Mouse (Mus musculus) urinary bladder, postnatal 14 days (tissue): ENCODE measurements around the gene Bglap2.
"Not testable (repeated sequence)": the region's sequence is repeated elsewhere in the genome, so short reads cannot be mapped to it uniquely, and the experiment has no call there.

ENCODE experiments used
- DNase-seq: peaks from one replicate; pipeline ENCODE4 v3.0.0; 2021; ENCODE audit warnings: low spot score

The Bglap2 gene

GRCm38 (mm10) chr3:88378599-88378998 is at the start of gene Bglap2:
Bglap2 (minus strand) TSS chr3:88378699.
- not testable (repeated sequence) for DNase-seq

- DNase-seq: no peak
Measured at GRCm38 (mm10) chr3:88427342-88427905, 48.9 kb upstream of the Bglap2 start.

- no peak for DNase-seq
Measured at GRCm38 (mm10) chr3:88425708-88426420, 47.4 kb upstream of the Bglap2 start.

GRCm38 (mm10) chr3:88425330-88425689 is 46.8 kb upstream of the Bglap2 start:
- DNase-seq: no peak

GRCm38 (mm10) chr3:88424605-88425329 is 46.3 kb upstream of the Bglap2 start, which contains the start of gene Slc25a44:
Slc25a44 (minus strand) TSS chr3:88425139.
- DNase-seq: peak; percentile 95

- no peak for DNase-seq
Measured at GRCm38 (mm10) chr3:88422020-88422720, 43.7 kb upstream of the Bglap2 start.

- DNase-seq: no peak
Measured at GRCm38 (mm10) chr3:88420771-88421170, 42.3 kb upstream of the Bglap2 start.

- no peak for DNase-seq
Measured at GRCm38 (mm10) chr3:88418016-88418415, 39.5 kb upstream of the Bglap2 start.

- DNase-seq: no peak
Measured at GRCm38 (mm10) chr3:88415668-88416067, 37.2 kb upstream of the Bglap2 start.

- DNase-seq: no peak
Measured at GRCm38 (mm10) chr3:88412636-88413035, 34.1 kb upstream of the Bglap2 start.

- no peak for DNase-seq
Measured at GRCm38 (mm10) chr3:88411681-88412080, 33.2 kb upstream of the Bglap2 start.

- DNase-seq: peak; percentile 24
Measured at GRCm38 (mm10) chr3:88410645-88411031, 32.1 kb upstream of the Bglap2 start.

GRCm38 (mm10) chr3:88409741-88410644 is 31.5 kb upstream of the Bglap2 start, which contains the start of gene Pmf1:
Pmf1 (minus strand) TSS chr3:88410331.
- DNase-seq: peak; percentile 95

- DNase-seq: no peak
Measured at GRCm38 (mm10) chr3:88408953-88409352, 30.5 kb upstream of the Bglap2 start.

- no peak for DNase-seq
Measured at GRCm38 (mm10) chr3:88407529-88407928, 29.0 kb upstream of the Bglap2 start.

- DNase-seq: peak; percentile 55
Measured at GRCm38 (mm10) chr3:88407090-88407489, 28.6 kb upstream of the Bglap2 start.

- DNase-seq: no peak
Measured at GRCm38 (mm10) chr3:88403522-88404230, 25.2 kb upstream of the Bglap2 start.

- DNase-seq: no peak
Measured at GRCm38 (mm10) chr3:88398666-88399065, 20.2 kb upstream of the Bglap2 start.

- DNase-seq: no peak
Measured at GRCm38 (mm10) chr3:88395742-88396141, 17.2 kb upstream of the Bglap2 start.

GRCm38 (mm10) chr3:88395288-88395687 is 16.8 kb upstream of the Bglap2 start:
- DNase-seq: no peak
